Mouse (Mus musculus) hindbrain, postnatal 0 days (tissue): ENCODE data around the gene Gpr142. TPM values are rescaled to one million over a fixed set of nuclear protein-coding genes. Genes with fewer than 3 reads are reported as not detected.
A peak's percentile ranks its signal among the peaks of the same experiment; 100 is the strongest.

Experiments
- ATAC-seq: fragments of 200-750 bp; cut with Nextera tagmentation; 2 replicates; pipeline ENCODE4 v1.8.0; 2017; ENCODE audit warnings: mild to moderate bottlenecking, moderate TSS enrichment, moderate library complexity
- DNase-seq: peaks from one replicate; pipeline ENCODE4 v3.0.0-alpha.2; 2015; ENCODE audit warnings: low spot score
- H3K27ac ChIP-seq: fragments of 300-500 bp; sonication (generic); 2 replicates; pipeline ENCODE4 v1.5.1; 2014; ENCODE audit warnings: mild to moderate bottlenecking
- H3K27me3 ChIP-seq: fragments of 300-500 bp; sonication (generic); 2 replicates; pipeline ENCODE4 v1.6.1; 2014; ENCODE audit warnings: low read length, mixed read lengths; ENCODE audit not compliant: insufficient read depth
- H3K36me3 ChIP-seq: fragments of 300-500 bp; sonication (generic); 2 replicates; pipeline ENCODE4 v1.6.1; 2014; ENCODE audit warnings: low read length, mixed read lengths; ENCODE audit not compliant: insufficient read depth
- H3K4me1 ChIP-seq: fragments of 300-500 bp; sonication (generic); 2 replicates; pipeline ENCODE4 v1.6.1; 2014; ENCODE audit warnings: antibody characterized with exemption, low read length, mixed read lengths; ENCODE audit not compliant: insufficient read depth
- H3K4me2 ChIP-seq: fragments of 300-500 bp; sonication (generic); 2 replicates; pipeline ENCODE4 v1.6.1; 2014; ENCODE audit warnings: low read depth, mild to moderate bottlenecking, low read length, moderate library complexity, mixed read lengths
- H3K4me3 ChIP-seq: fragments of 300-500 bp; sonication (generic); 2 replicates; pipeline ENCODE4 v1.5.1; 2014; ENCODE audit warnings: low read length
- H3K9ac ChIP-seq: fragments of 300-500 bp; sonication (generic); replicated peaks from 2 replicates; pipeline ENCODE4 v1.6.1; 2014; ENCODE audit warnings: mild to moderate bottlenecking, low read length, moderate library complexity, mixed read lengths
- H3K9me3 ChIP-seq: fragments of 300-500 bp; sonication (generic); 2 replicates; pipeline ENCODE4 v1.6.1; 2016; ENCODE audit warnings: low read length, mixed read lengths
- CTCF ChIP-seq: IDR thresholded peaks from 2 replicates; pipeline ENCODE4 v1.5.1; 2016; ENCODE audit warnings: antibody characterized with exemption, control low read depth, low read depth
- WGBS: fragments of 180-500 bp; shearing (Covaris S2); extraction: QIAGEN DNeasy Blood & Tissue Kit; methylation state at CpG from one replicate; pipeline ENCODE4 v1.1.7; 2014; 5-methylcytosine and 5-hydroxymethylcytosine counted together
- polyA plus RNA-seq: library from polyadenylated mRNA; unstranded; fragments of >200 nt; fragmentation: Nextera tagmentation; extraction: Ambion mirVana; gene quantifications from 2 replicates; pipeline ENCODE4 v1.2.1, GENCODE M21; 2015
- total RNA-seq: library from RNA; depleted of rRNA; stranded (reverse); fragments of >200 nt; gene quantifications from 2 replicates; pipeline ENCODE4 v1.2.3, GENCODE M21; 2014; rRNA removed

Gene Gpr142
- 0.58 TPM in 1 of 2 replicates, not detected in the other for total RNA-seq
- polyA plus RNA-seq = not detected in 2 replicates

- Histone ChIP-seq H3K4me1 (peaks cover 28% of the 10 kb centered on the region), H3K4me2 (no peak within 1 kb of the TSS), H3K4me3 (no peak within 1 kb of the TSS), H3K27ac (no peak within 1 kb of the TSS), H3K36me3 (no peaks in the 10 kb centered on the region), H3K9ac (no peak within 1 kb of the TSS), H3K27me3 (no peaks in the 10 kb centered on the region), H3K9me3 (no peaks in the 10 kb centered on the region)
- ATAC-seq (no peak), DNase-seq (no peak)
- no peak for TF ChIP-seq CTCF
- 98% methylated on average over 3 of the region's 3 CpGs for WGBS
Observed at GRCm38 (mm10) chr11:114798624-114799023, at the start of gene Gpr142. Gene Gpr142 (plus strand): TSS chr11:114798924.

- H3K4me3 ChIP-seq = peak within 1 kb of the TSS; percentile 46
- WGBS = 3% methylated on average over 51 of the region's 51 CpGs
- no peaks in the 10 kb centered on the region for H3K9me3 ChIP-seq
- peaks cover 8% of the 10 kb centered on the region; the same call in 1 of the 2 replicates for H3K27me3 ChIP-seq
- TF ChIP-seq CTCF = no peak
- peak within 1 kb of the TSS; percentile 43 for H3K9ac ChIP-seq
- H3K4me1 ChIP-seq = no peaks in the 10 kb centered on the region
- H3K36me3 ChIP-seq = no peaks in the 10 kb centered on the region
- H3K4me2 ChIP-seq = peak within 1 kb of the TSS; percentile 90
- no peak within 1 kb of the TSS for H3K27ac ChIP-seq
- DNase-seq (peak; percentile 52), ATAC-seq (peak; percentile 72; the same call in 1 of the 2 replicates)
Observed at GRCm38 (mm10) chr11:114764820-114765818, 33.6 kb upstream of the Gpr142 start, which contains the start of gene Kif19a. Gene Kif19a (plus strand): TSS chr11:114765388.

- 27% methylated on average over 6 of the region's 6 CpGs for WGBS
- H3K27me3 ChIP-seq = peaks cover 8% of the 10 kb centered on the region; the same call in 1 of the 2 replicates
- no peak for DNase-seq
- peak; percentile 80 for ATAC-seq
- no peak overlapping the region for H3K27ac ChIP-seq
- H3K9ac ChIP-seq = no peak overlapping the region
- H3K4me1 ChIP-seq = no peaks in the 10 kb centered on the region; the same call in 1 of the 2 replicates
- H3K4me3 ChIP-seq = no peak overlapping the region
- no peak overlapping the region for H3K4me2 ChIP-seq
- no peaks in the 10 kb centered on the region for H3K36me3 ChIP-seq
- TF ChIP-seq CTCF = no peak
- H3K9me3 ChIP-seq = no peaks in the 10 kb centered on the region
Observed at GRCm38 (mm10) chr11:114769911-114770310, 28.8 kb upstream of the Gpr142 start.

GRCm38 (mm10) chr11:114771896-114772295 is 26.8 kb upstream of the Gpr142 start:
- ATAC-seq = no peak
- Histone ChIP-seq H3K36me3 (no peaks in the 10 kb centered on the region), H3K9me3 (no peaks in the 10 kb centered on the region), H3K4me1 (no peaks in the 10 kb centered on the region; the same call in 1 of the 2 replicates), H3K4me3 (no peak overlapping the region), H3K27ac (no peak overlapping the region), H3K9ac (no peak overlapping the region), H3K4me2 (no peak overlapping the region), H3K27me3 (no peaks in the 10 kb centered on the region)
- WGBS = 66% methylated on average over 2 of the region's 2 CpGs
- no peak for TF ChIP-seq CTCF
- no peak for DNase-seq

- WGBS = 37% methylated on average over 9 of the region's 9 CpGs
- Histone ChIP-seq H3K9me3 (no peaks in the 10 kb centered on the region), H3K4me3 (no peak overlapping the region), H3K9ac (no peak overlapping the region), H3K36me3 (no peaks in the 10 kb centered on the region), H3K27ac (no peak overlapping the region), H3K27me3 (no peaks in the 10 kb centered on the region), H3K4me1 (0 out of 2 replicates have a peak, but pooled peaks cover 5% of the 10 kb centered on the region), H3K4me2 (no peak overlapping the region)
- ATAC-seq = peak; percentile 13; the same call in 1 of the 2 replicates
- DNase-seq = peak; percentile 24
- TF ChIP-seq CTCF = no peak
Observed at GRCm38 (mm10) chr11:114780076-114780475, 18.6 kb upstream of the Gpr142 start.

- no peaks in the 10 kb centered on the region for H3K36me3 ChIP-seq
- 0 out of 2 replicates have a peak overlapping the region, but pooled peaks have one; percentile 25 for H3K9ac ChIP-seq
- peak overlapping the region; percentile 49 for H3K4me2 ChIP-seq
- DNase-seq = no peak
- TF ChIP-seq CTCF = no peak; the same call in 1 of the 2 replicates
- H3K4me3 ChIP-seq = peak overlapping the region; percentile 32
- peaks cover 8% of the 10 kb centered on the region; the same call in 1 of the 2 replicates for H3K27me3 ChIP-seq
- 60% methylated on average over 10 of the region's 10 CpGs for WGBS
- H3K4me1 ChIP-seq = peaks cover 7% of the 10 kb centered on the region
- H3K9me3 ChIP-seq = no peaks in the 10 kb centered on the region
- no peak for ATAC-seq
- no peak overlapping the region for H3K27ac ChIP-seq
Observed at GRCm38 (mm10) chr11:114785892-114786291, 12.8 kb upstream of the Gpr142 start.
